Mouse (Mus musculus): Measurements from ENCODE around the gene Zdhhc19.
"Not testable (repeated sequence)": the region's sequence is repeated elsewhere in the genome, so short reads cannot be mapped to it uniquely, and the experiment has no call there.

DNA sequence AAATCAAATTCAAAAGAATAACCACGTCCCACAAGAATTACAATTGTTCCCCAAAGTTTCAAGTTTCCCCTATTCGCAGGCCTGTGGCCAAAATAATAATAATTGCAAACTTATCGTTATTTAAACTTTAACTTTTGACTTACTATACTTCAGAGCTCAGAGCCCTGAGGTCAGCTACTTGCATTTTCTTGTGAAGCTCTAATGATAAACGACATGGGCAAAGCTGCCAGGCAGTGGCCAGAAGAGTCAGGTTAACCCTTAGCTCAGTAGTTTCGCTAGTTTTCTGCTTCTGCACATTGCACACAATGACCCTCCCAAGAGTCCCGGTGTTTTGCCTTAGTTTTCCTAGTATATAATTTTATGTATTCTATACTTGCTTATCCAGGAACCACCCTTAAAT is 1.7 kb upstream of the Zdhhc19 start:
- TF ChIP-seq ZNF384 (IDR thresholded peaks at IDR 0.05; ENCODE audit: low read depth, low read length); ZC3H11A (IDR thresholded peaks at IDR 0.05; ENCODE audit: borderline replicate concordance, low read depth, low read length); HCFC1 (IDR thresholded peaks at IDR 0.05; ENCODE audit: borderline replicate concordance, insufficient read depth, low read length); MAFK (IDR thresholded peaks at IDR 0.05; ENCODE audit: insufficient read depth, low read depth, low read length): not testable (repeated sequence)
